Mouse (Mus musculus): ENCODE measurements around the gene Ttc19. TPM values are rescaled to one million over a fixed set of nuclear protein-coding genes. Genes with fewer than 3 reads are reported as not detected.

The Ttc19 gene
- total and polyA plus RNA-seq, 3 experiments = 11.4 to 12.7 TPM; not detected in 1

GRCm38 (mm10) chr11:62247759-62248400, 33.4 kb upstream of the Ttc19 start:
- H3K27me3 ChIP-seq (ENCODE audit: control insufficient read depth in 1 of 2, insufficient read depth in 2 of 2, low read length in 2 of 2) = no peaks in the 10 kb centered on the region
- TF ChIP-seq NELFE (IDR thresholded peaks at IDR 0.05; ENCODE audit: low read depth, low read length) = no peak; the same call in 1 of the 2 replicates
- no peak for TF ChIP-seq SMC3 (IDR thresholded peaks at IDR 0.05; ENCODE audit: low read depth, low read length)
- TF ChIP-seq MAZ (IDR thresholded peaks at IDR 0.05; ENCODE audit: low read depth, low read length) = peak; percentile 60; the same call in 1 of the 2 replicates
- no peak for TF ChIP-seq RAD21 (IDR thresholded peaks at IDR 0.05; ENCODE audit: low read depth, low read length)
- TF ChIP-seq ETS1 (IDR thresholded peaks at IDR 0.05; ENCODE audit: low read depth, low read length) = no peak
- TF ChIP-seq E2F4 (IDR thresholded peaks at IDR 0.05; ENCODE audit: borderline replicate concordance, low read depth, low read length) = no peak
- TF ChIP-seq JUND (IDR thresholded peaks at IDR 0.05; ENCODE audit: low read depth, low read length) = no peak
- TF ChIP-seq MXI1 (IDR thresholded peaks at IDR 0.05; ENCODE audit: low read depth, low read length) = peak; percentile 52; the same call in 1 of the 2 replicates
- peak; percentile 37; the same call in 1 of the 2 replicates for TF ChIP-seq SIN3A (IDR thresholded peaks at IDR 0.05; ENCODE audit: low read length)
- TF ChIP-seq ZC3H11A (IDR thresholded peaks at IDR 0.05; ENCODE audit: low read depth, low read length) = no peak
- peak; percentile 86 for TF ChIP-seq ZNF384 (IDR thresholded peaks at IDR 0.05; ENCODE audit: low read depth, low read length)
- no peak for TF ChIP-seq UBTF (IDR thresholded peaks at IDR 0.05; ENCODE audit: borderline replicate concordance, insufficient read depth, low read depth, low read length)
- no peak; the same call in 1 of the 2 replicates for TF ChIP-seq KAT2A (conservative IDR thresholded peaks at IDR 0.05; ENCODE audit: low read depth, low read length)
- TF ChIP-seq MYB (IDR thresholded peaks at IDR 0.05; ENCODE audit: low read depth, low read length) = no peak
- no peak for TF ChIP-seq CTCF (IDR thresholded peaks at IDR 0.05 in 2 of 3, conservative IDR thresholded peaks at IDR 0.05 in 1 of 3; ENCODE audit: control insufficient read depth in 1 of 3, insufficient read depth in 1 of 3, low read depth in 2 of 3, low read length in 3 of 3, poor library complexity in 1 of 3, severe bottlenecking in 1 of 3)
- TF ChIP-seq CHD2 (IDR thresholded peaks at IDR 0.05; ENCODE audit: low read length) = no peak
- TF ChIP-seq POLR2AphosphoS5 (IDR thresholded peaks at IDR 0.05; ENCODE audit: borderline replicate concordance, low read depth, low read length) = no peak
- TF ChIP-seq POLR2AphosphoS2 (IDR thresholded peaks at IDR 0.05; ENCODE audit: low read length) = no peak
- TF ChIP-seq TAL1 (IDR thresholded peaks at IDR 0.05; ENCODE audit: low read length) = no peak
- TF ChIP-seq USF1 (IDR thresholded peaks at IDR 0.05; ENCODE audit: low read depth, low read length) = no peak
- TF ChIP-seq HCFC1 (IDR thresholded peaks at IDR 0.05; ENCODE audit: low read depth, low read length) = no peak
- no peak for TF ChIP-seq EP300 (IDR thresholded peaks at IDR 0.05; ENCODE audit: low read depth in 1 of 2, low read length in 2 of 2)
- 0 out of 2 replicates have a peak, but pooled peaks have one; percentile 21 for TF ChIP-seq RCOR1 (IDR thresholded peaks at IDR 0.05; ENCODE audit: low read depth, low read length)
- 0 out of 2 replicates have a peak, but pooled peaks have one; percentile 30 for TF ChIP-seq MAFK (IDR thresholded peaks at IDR 0.05; ENCODE audit: borderline replicate concordance, low read depth, low read length)
- TF ChIP-seq GABPA (IDR thresholded peaks at IDR 0.05; ENCODE audit: low read depth, low read length) = no peak
- no peak for TF ChIP-seq ELF1 (IDR thresholded peaks at IDR 0.05; ENCODE audit: low read depth, low read length)
- TF ChIP-seq GATA1 (IDR thresholded peaks at IDR 0.05; ENCODE audit: low read depth, low read length) = no peak
- TF ChIP-seq ZKSCAN1 (IDR thresholded peaks at IDR 0.05; ENCODE audit: low read depth, low read length) = peak; percentile 46; the same call in 1 of the 2 replicates
- no peak for TF ChIP-seq MAX (IDR thresholded peaks at IDR 0.05; ENCODE audit: low read length)
- no peak for TF ChIP-seq USF2 (IDR thresholded peaks at IDR 0.05; ENCODE audit: borderline replicate concordance in 1 of 2, insufficient read depth in 1 of 2, low read depth in 1 of 2, low read length in 2 of 2)
- TF ChIP-seq ZMIZ1 (IDR thresholded peaks at IDR 0.05; ENCODE audit: low read depth, low read length) = no peak
- 0 out of 2 replicates have a peak, but pooled peaks have one; percentile 8 for TF ChIP-seq TCF12 (IDR thresholded peaks at IDR 0.05; ENCODE audit: low read depth, low read length)
- peak; percentile 86; the same call in 1 of the 2 replicates for TF ChIP-seq CHD1 (IDR thresholded peaks at IDR 0.05; ENCODE audit: low read depth, low read length)
- no peak for TF ChIP-seq NRF1 (IDR thresholded peaks at IDR 0.05; ENCODE audit: insufficient read depth, low read depth, low read length, poor library complexity, severe bottlenecking)
- TF ChIP-seq BHLHE40 (IDR thresholded peaks at IDR 0.05; ENCODE audit: borderline replicate concordance, low read depth, low read length) = no peak
- 0 out of 2 replicates have a peak, but pooled peaks have one; percentile 33 for TF ChIP-seq MYC (IDR thresholded peaks at IDR 0.05; ENCODE audit: low read depth, low read length)

More at GRCm38 (mm10) chr11:62247759-62248400, 33.4 kb upstream of the Ttc19 start:
- DNase-seq (ENCODE audit: low read depth, low spot score) = peak; percentile 61
- Histone ChIP-seq H3K9me3 (replicated peaks; ENCODE audit: insufficient read depth, low read length) (no peaks in the 10 kb centered on the region), H3K36me3 (ENCODE audit: control insufficient read depth in 1 of 2, insufficient read depth in 2 of 2, low read length in 2 of 2) (peaks cover 0 to 13% of the 10 kb centered on the region in 2 experiments; a peak in 2 of 4 replicates), H3K79me2 (ENCODE audit: control insufficient read depth, insufficient read depth, low read length, poor library complexity) (no peaks in the 10 kb centered on the region), H3K4me1 (ENCODE audit: control insufficient read depth in 1 of 2, insufficient read depth in 2 of 2, low read length in 2 of 2) (peaks cover 0 to 16% of the 10 kb centered on the region in 2 experiments; a peak in 3 of 4 replicates), H3K4me3 (ENCODE audit: control insufficient read depth in 1 of 2, insufficient read depth in 1 of 2, low read depth in 2 of 2, low read length in 2 of 2) (peak overlapping the region; percentile 76 to 79), H3K27ac (ENCODE audit: control insufficient read depth, low read depth, low read length) (no peak overlapping the region), H3K9ac (ENCODE audit: control insufficient read depth, low read depth, low read length, poor library complexity, severe bottlenecking) (peak overlapping the region; percentile 71)
